Mouse (Mus musculus): Measurements from ENCODE around the gene Rab11fip4. TPM values are rescaled to one million over a fixed set of nuclear protein-coding genes. Genes with fewer than 3 reads are reported as not detected.

The Rab11fip4 gene
- total and polyA plus RNA-seq, 3 experiments: 13.2 to 41.6 (median 26.6) TPM

DNA sequence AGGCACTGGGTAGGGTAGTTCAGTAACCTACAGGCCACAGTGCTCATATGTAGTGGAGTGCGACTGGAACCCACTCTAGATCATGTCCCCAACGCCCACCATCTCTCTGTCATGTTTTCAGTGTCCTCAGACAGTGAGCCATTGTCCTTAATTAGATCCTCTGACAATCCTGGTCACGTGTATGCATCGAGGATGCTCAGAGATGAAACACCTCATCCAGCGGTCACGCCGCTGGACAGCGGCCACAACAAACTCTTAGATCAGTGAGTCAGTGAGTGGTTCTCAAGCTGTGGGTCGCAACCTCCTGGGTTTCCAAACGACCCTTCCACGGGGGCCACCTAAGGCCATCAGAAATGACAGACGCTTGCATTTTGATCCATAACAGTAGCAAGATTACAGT is 84.3 kb downstream of the Rab11fip4 start:
- no peak for DNase-seq (ENCODE audit: extremely low read depth)
- Histone ChIP-seq H3K4me2 (ENCODE audit: insufficient read depth, low read depth, poor library complexity, severe bottlenecking) (peak overlapping the region; percentile 57), H3K4me1 (ENCODE audit: control insufficient read depth in 1 of 2, insufficient read depth in 2 of 2) (peaks cover 76 to 95% of the 10 kb centered on the region in 2 experiments), H3K36me3 (replicated peaks in 1 of 2; ENCODE audit: control insufficient read depth in 1 of 2, insufficient read depth in 1 of 2, low read length in 1 of 2) (no peaks in the 10 kb centered on the region), H3K27me3 (replicated peaks) (no peaks in the 10 kb centered on the region), H3K9ac (ENCODE audit: insufficient read depth, low read depth) (peak overlapping the region; percentile 42), H3K4me3 (replicated peaks in 1 of 3; ENCODE audit: low read depth in 2 of 3, low read length in 2 of 3, poor library complexity in 1 of 3) (no peak overlapping the region), H3K9me3 (replicated peaks; ENCODE audit: low read length) (no peaks in the 10 kb centered on the region), H3K79me2 (replicated peaks; ENCODE audit: control insufficient read depth, extremely low read depth, insufficient read depth, poor library complexity, severe bottlenecking) (no peaks in the 10 kb centered on the region), H3K27ac (ENCODE audit: insufficient read depth, low read depth) (peak overlapping the region; percentile 99)
- dilution Hi-C loops (cut with MboI; ENCODE audit: extremely low pct_ligation_motif_present, extremely low pct_unique_long_range_greater_than_20kb, low sequenced_read_pairs): loop anchor here (10.0 kb wide), 1 partner anchor 50 kb away; no protein-coding TSS in a partner anchor
- TF ChIP-seq MXI1 (IDR thresholded peaks at IDR 0.05; ENCODE audit: low read depth, low read length) (peak; percentile 69; the same call in 1 of the 2 replicates), CHD2 (IDR thresholded peaks at IDR 0.05; ENCODE audit: low read length) (no peak; the same call in 1 of the 2 replicates), CHD1 (IDR thresholded peaks at IDR 0.05; ENCODE audit: low read depth, low read length) (0 out of 2 replicates have a peak, but pooled peaks have one; percentile 26), MAX (IDR thresholded peaks at IDR 0.05; ENCODE audit: low read length) (peak; percentile 63; the same call in 1 of the 2 replicates), BHLHE40 (IDR thresholded peaks at IDR 0.05; ENCODE audit: low read depth, low read length) (peak; percentile 79)
- in situ Hi-C loops (cut with MboI; ENCODE audit: low pct_ligation_motif_present, low pct_unique_long_range_greater_than_20kb, low sequenced_read_pairs): no loop called here

DNA sequence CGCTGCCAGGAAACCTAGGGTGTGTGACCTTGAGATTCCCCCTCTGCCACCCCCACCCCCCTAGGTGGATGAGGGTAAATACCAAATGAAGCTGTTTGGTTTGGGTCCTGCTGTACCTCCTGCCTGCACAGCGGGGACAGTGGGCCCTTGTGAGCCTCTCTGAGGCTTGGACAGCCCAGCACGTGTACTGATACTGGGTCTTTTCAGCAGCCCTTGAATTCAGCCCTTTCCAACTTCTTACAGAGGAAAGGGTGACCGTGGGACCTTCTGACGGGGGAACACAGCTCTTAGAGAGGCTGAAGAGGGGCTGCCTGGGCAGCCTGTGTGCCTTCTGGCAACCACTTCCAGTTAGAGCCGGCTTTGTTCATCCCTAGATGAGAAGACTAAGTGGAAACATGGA is 85.0 kb downstream of the Rab11fip4 start:
- Histone ChIP-seq H3K79me2 (replicated peaks; ENCODE audit: control insufficient read depth, extremely low read depth, insufficient read depth, poor library complexity, severe bottlenecking) (0 out of 2 replicates have a peak, but pooled peaks cover 2% of the 10 kb centered on the region), H3K27ac (ENCODE audit: insufficient read depth, low read depth) (peak overlapping the region; percentile 99), H3K36me3 (replicated peaks in 1 of 2; ENCODE audit: control insufficient read depth in 1 of 2, insufficient read depth in 1 of 2, low read length in 1 of 2) (no peaks in the 10 kb centered on the region), H3K4me2 (ENCODE audit: insufficient read depth, low read depth, poor library complexity, severe bottlenecking) (peak overlapping the region; percentile 57), H3K9ac (ENCODE audit: insufficient read depth, low read depth) (peak overlapping the region; percentile 42), H3K4me3 (replicated peaks in 1 of 3; ENCODE audit: low read depth in 2 of 3, low read length in 2 of 3, poor library complexity in 1 of 3) (peak overlapping the region in 2 of 3 experiments; percentile 18 to 21), H3K4me1 (ENCODE audit: control insufficient read depth in 1 of 2, insufficient read depth in 2 of 2) (peaks cover 75 to 95% of the 10 kb centered on the region in 2 experiments), H3K9me3 (replicated peaks; ENCODE audit: low read length) (no peaks in the 10 kb centered on the region), H3K27me3 (replicated peaks) (no peaks in the 10 kb centered on the region)
- peak; percentile 56 for DNase-seq (ENCODE audit: extremely low read depth)
- in situ Hi-C loops (cut with MboI; ENCODE audit: low pct_ligation_motif_present, low pct_unique_long_range_greater_than_20kb, low sequenced_read_pairs): no loop called here
- dilution Hi-C loops (cut with MboI; ENCODE audit: extremely low pct_ligation_motif_present, extremely low pct_unique_long_range_greater_than_20kb, low sequenced_read_pairs): loop anchor here (10.0 kb wide), 1 partner anchor 51 kb away; no protein-coding TSS in a partner anchor
- no peak for TF ChIP-seq ZKSCAN1 (IDR thresholded peaks at IDR 0.05; ENCODE audit: borderline replicate concordance, low read depth, low read length)
- peak; percentile 77; the same call in 1 of the 2 replicates for TF ChIP-seq MXI1 (IDR thresholded peaks at IDR 0.05; ENCODE audit: low read depth, low read length)
- TF ChIP-seq MYC (IDR thresholded peaks at IDR 0.05; ENCODE audit: low read depth, low read length): peak; percentile 19; the same call in 1 of the 2 replicates
- TF ChIP-seq E2F4 (IDR thresholded peaks at IDR 0.05; ENCODE audit: insufficient replicate concordance, low read depth, low read length): no peak
- TF ChIP-seq BHLHE40 (IDR thresholded peaks at IDR 0.05; ENCODE audit: low read depth, low read length): peak; percentile 65

- DNase-seq (ENCODE audit: extremely low read depth): peak; percentile 98
- Histone ChIP-seq H3K9me3 (replicated peaks; ENCODE audit: low read length) (no peaks in the 10 kb centered on the region), H3K4me2 (ENCODE audit: insufficient read depth, low read depth, poor library complexity, severe bottlenecking) (peak overlapping the region; percentile 57), H3K4me3 (replicated peaks in 1 of 3; ENCODE audit: low read depth in 2 of 3, low read length in 2 of 3, poor library complexity in 1 of 3) (peak overlapping the region; percentile 1 to 56 (median 41)), H3K9ac (ENCODE audit: insufficient read depth, low read depth) (peak overlapping the region; percentile 88), H3K27ac (ENCODE audit: insufficient read depth, low read depth) (peak overlapping the region; percentile 99), H3K4me1 (ENCODE audit: control insufficient read depth in 1 of 2, insufficient read depth in 2 of 2) (peaks cover 76 to 95% of the 10 kb centered on the region in 2 experiments), H3K36me3 (replicated peaks in 1 of 2; ENCODE audit: control insufficient read depth in 1 of 2, insufficient read depth in 1 of 2, low read length in 1 of 2) (no peaks in the 10 kb centered on the region), H3K27me3 (replicated peaks) (no peaks in the 10 kb centered on the region), H3K79me2 (replicated peaks; ENCODE audit: control insufficient read depth, extremely low read depth, insufficient read depth, poor library complexity, severe bottlenecking) (peaks cover 7% of the 10 kb centered on the region; the same call in 1 of the 2 replicates)
- in situ Hi-C loops (cut with MboI; ENCODE audit: low pct_ligation_motif_present, low pct_unique_long_range_greater_than_20kb, low sequenced_read_pairs) (no loop called here), dilution Hi-C loops (cut with MboI; ENCODE audit: extremely low pct_ligation_motif_present, extremely low pct_unique_long_range_greater_than_20kb, low sequenced_read_pairs) (loop anchor here (10.0 kb wide), 1 partner anchor 52 kb away; no protein-coding TSS in a partner anchor)
- TF ChIP-seq MAX (IDR thresholded peaks at IDR 0.05; ENCODE audit: low read length) (peak; percentile 73; the same call in 1 of the 2 replicates), EP300 (IDR thresholded peaks at IDR 0.05; ENCODE audit: low read length) (peak; percentile 93), SIN3A (IDR thresholded peaks at IDR 0.05; ENCODE audit: low read length) (peak; percentile 94), NELFE (IDR thresholded peaks at IDR 0.05; ENCODE audit: low read depth, low read length) (peak; percentile 87), USF1 (IDR thresholded peaks at IDR 0.05; ENCODE audit: low read depth, low read length) (no peak), PAX5 (IDR thresholded peaks at IDR 0.05; ENCODE audit: low read length) (no peak), UBTF (IDR thresholded peaks at IDR 0.05; ENCODE audit: low read depth, low read length) (peak; percentile 83; the same call in 1 of the 2 replicates), SMC3 (IDR thresholded peaks at IDR 0.05; ENCODE audit: low read depth, low read length) (0 out of 2 replicates have a peak, but pooled peaks have one; percentile 2), CHD1 (IDR thresholded peaks at IDR 0.05; ENCODE audit: low read depth, low read length) (peak; percentile 53; the same call in 1 of the 2 replicates), CHD2 (IDR thresholded peaks at IDR 0.05; ENCODE audit: low read length) (peak; percentile 68), BHLHE40 (IDR thresholded peaks at IDR 0.05; ENCODE audit: low read depth, low read length) (peak; percentile 64; the same call in 1 of the 2 replicates), TBP (conservative IDR thresholded peaks at IDR 0.05; ENCODE audit: low read depth, low read length) (peak; percentile 93), JUND (conservative IDR thresholded peaks at IDR 0.05; ENCODE audit: low read depth, low read length) (0 out of 2 replicates have a peak, but pooled peaks have one; percentile 7), RCOR1 (conservative IDR thresholded peaks at IDR 0.05; ENCODE audit: low read depth, low read length) (peak; percentile 36; the same call in 1 of the 2 replicates), ZKSCAN1 (IDR thresholded peaks at IDR 0.05; ENCODE audit: borderline replicate concordance, low read depth, low read length) (no peak), ZNF384 (IDR thresholded peaks at IDR 0.05; ENCODE audit: low read depth, low read length) (no peak), JUN (IDR thresholded peaks at IDR 0.05; ENCODE audit: insufficient read depth, low read depth, low read length) (peak; percentile 4; the same call in 1 of the 2 replicates), POLR2A (IDR thresholded peaks at IDR 0.05; ENCODE audit: low read depth, low read length) (peak; percentile 85), E2F4 (IDR thresholded peaks at IDR 0.05; ENCODE audit: insufficient replicate concordance, low read depth, low read length) (peak; percentile 42; the same call in 1 of the 2 replicates), MYC (IDR thresholded peaks at IDR 0.05; ENCODE audit: low read depth, low read length) (peak; percentile 79), MAZ (IDR thresholded peaks at IDR 0.05; ENCODE audit: low read depth, low read length) (peak; percentile 17)
Observed at GRCm38 (mm10) chr11:79676483-79676967, 85.5 kb downstream of the Rab11fip4 start.

Measured in CH12.LX (cell line).